10 mouse cellular contexts compared by ENCODE assay signal in the genomic region with DNA sequence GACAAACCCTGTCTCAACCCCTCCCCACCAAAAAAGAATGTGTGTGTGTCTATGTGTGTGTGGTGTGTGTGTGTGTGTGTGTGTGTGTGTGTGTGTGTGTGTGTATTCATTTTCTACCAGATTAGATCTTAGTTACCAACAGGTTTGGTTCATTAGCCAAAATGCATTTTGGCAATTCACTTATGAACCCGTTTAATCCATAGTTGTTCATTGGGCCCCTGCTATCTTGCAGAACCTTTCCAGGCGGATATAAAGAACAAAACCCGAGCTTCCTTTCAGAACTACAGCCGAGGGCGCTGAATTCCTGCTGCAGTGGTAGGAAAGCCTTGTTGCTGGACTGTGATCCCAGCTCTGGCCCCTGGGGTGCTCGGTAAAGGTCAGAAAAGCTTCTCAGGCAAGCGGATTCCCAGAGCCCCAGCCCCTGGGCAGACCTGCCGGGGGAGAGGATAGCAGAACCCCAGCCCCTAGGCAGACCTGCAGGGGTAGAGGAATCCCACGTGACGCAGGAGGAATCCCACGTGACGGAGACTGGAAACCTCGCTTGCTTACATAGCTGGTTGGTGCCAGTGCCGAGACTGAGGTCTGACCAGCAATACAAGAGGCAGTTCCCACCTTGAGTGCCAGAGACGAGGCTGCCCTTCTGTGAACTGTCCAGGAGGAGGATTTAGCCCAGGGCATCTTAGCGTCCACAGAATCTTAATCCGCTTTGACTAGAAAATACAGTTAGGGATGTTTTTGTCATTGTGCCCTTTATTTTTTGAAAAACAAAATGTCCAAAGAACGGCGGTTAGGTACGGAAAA. TPM values are rescaled to one million over a fixed set of nuclear protein-coding genes. Genes with fewer than 3 reads are reported as not detected.
DNase-seq lines count a peak whose midpoint lies in the region; ATAC-seq lines count a peak whose summit lies in the region.
"Had no signal": no experiment of that assay in that cellular context is flagged by ENCODE, and none has a peak within 500 bp of the region (broad histone marks: within the 10 kb centered on the region; RNA-seq: fewer than 3 reads in every experiment).

No protein-coding gene starts in this region.

- H3K4me2 ChIP-seq in hindbrain, embryonic 15.5 days = peak overlapping the region; percentile 29; the same call in 1 of the 2 replicates
- H3K4me2 ChIP-seq in hindbrain, embryonic 13.5 days = no peak overlapping the region
- H3K4me2 ChIP-seq in forebrain, embryonic 11.5 days (ENCODE audit: low read depth, low read length, severe bottlenecking) = no peak overlapping the region
- H3K4me2 ChIP-seq in heart, embryonic 16.5 days (ENCODE audit: low read depth, low read length) = peak overlapping the region; percentile 56
- H3K4me2 ChIP-seq: limb, embryonic 12.5 days; stomach, embryonic 15.5 days had no signal

- no peak overlapping the region for H3K9ac ChIP-seq in hindbrain, embryonic 15.5 days
- H3K9ac ChIP-seq in hindbrain, embryonic 13.5 days = no peak overlapping the region
- no peak overlapping the region for H3K9ac ChIP-seq in forebrain, embryonic 11.5 days (ENCODE audit: low read length)
- H3K9ac ChIP-seq in heart, embryonic 16.5 days (ENCODE audit: low read length) = peak overlapping the region; percentile 27; the same call in 1 of the 2 replicates
- H3K9ac ChIP-seq: limb, embryonic 12.5 days; stomach, embryonic 15.5 days had no signal

- DNase-seq in forebrain, embryonic 11.5 days (ENCODE audit: low spot score) = peak; percentile 51
- peak; percentile 47 for DNase-seq in retina, adult 2 months (ENCODE audit: low read depth, low spot score)
- DNase-seq in urinary bladder, postnatal 4 days (ENCODE audit: low spot score in 2 of 2) = no peak
- DNase-seq in spleen, adult 18-20 months = no peak
- no peak for DNase-seq in left cerebral cortex, adult 8-10 months (ENCODE audit: low spot score in 2 of 2)

- no peak overlapping the region for H3K27ac ChIP-seq in hindbrain, embryonic 15.5 days (replicated peaks)
- H3K27ac ChIP-seq in hindbrain, embryonic 13.5 days = no peak overlapping the region
- no peak overlapping the region for H3K27ac ChIP-seq in forebrain, embryonic 11.5 days (ENCODE audit: low read depth, low read length)
- no peak overlapping the region for H3K27ac ChIP-seq in heart, embryonic 16.5 days (ENCODE audit: low read length)
- H3K27ac ChIP-seq: limb, embryonic 12.5 days; stomach, embryonic 15.5 days had no signal

- H3K4me1 ChIP-seq in hindbrain, embryonic 15.5 days (replicated peaks) = no peaks in the 10 kb centered on the region
- peaks cover 1% of the 10 kb centered on the region for H3K4me1 ChIP-seq in hindbrain, embryonic 13.5 days (replicated peaks)
- no peaks in the 10 kb centered on the region for H3K4me1 ChIP-seq in forebrain, embryonic 11.5 days (replicated peaks; ENCODE audit: control insufficient read depth, insufficient read depth, low read length)
- H3K4me1 ChIP-seq in heart, embryonic 16.5 days (ENCODE audit: control insufficient read depth, insufficient read depth, low read length) = peaks cover 3% of the 10 kb centered on the region; the same call in 1 of the 2 replicates
- H3K4me1 ChIP-seq: stomach, embryonic 15.5 days had no signal

- no peaks in the 10 kb centered on the region for H3K9me3 ChIP-seq in hindbrain, embryonic 15.5 days
- H3K9me3 ChIP-seq in hindbrain, embryonic 13.5 days = no peaks in the 10 kb centered on the region
- H3K9me3 ChIP-seq in forebrain, embryonic 11.5 days (ENCODE audit: control insufficient read depth, low read length) = no peaks in the 10 kb centered on the region
- no peaks in the 10 kb centered on the region for H3K9me3 ChIP-seq in heart, embryonic 16.5 days (replicated peaks; ENCODE audit: control insufficient read depth, low read length)
- H3K9me3 ChIP-seq: limb, embryonic 12.5 days; stomach, embryonic 15.5 days had no signal

- WGBS in hindbrain, embryonic 15.5 days = 57% methylated on average over 20 of the region's 20 CpGs
- 59% methylated on average over 20 of the region's 20 CpGs for WGBS in hindbrain, embryonic 13.5 days
- WGBS in forebrain, embryonic 11.5 days = 48% methylated on average over 20 of the region's 20 CpGs
- 49% methylated on average over 20 of the region's 20 CpGs for WGBS in heart, embryonic 16.5 days

- no peaks in the 10 kb centered on the region for H3K36me3 ChIP-seq in hindbrain, embryonic 15.5 days
- no peaks in the 10 kb centered on the region for H3K36me3 ChIP-seq in hindbrain, embryonic 13.5 days
- H3K36me3 ChIP-seq in forebrain, embryonic 11.5 days (ENCODE audit: control insufficient read depth, insufficient read depth, low read length) = no peaks in the 10 kb centered on the region
- H3K36me3 ChIP-seq in heart, embryonic 16.5 days (ENCODE audit: control insufficient read depth, insufficient read depth) = no peaks in the 10 kb centered on the region
- H3K36me3 ChIP-seq: limb, embryonic 12.5 days; stomach, embryonic 15.5 days had no signal

- no peak for ATAC-seq in hindbrain, embryonic 15.5 days (ENCODE audit: low FRiP score, low read depth)
- ATAC-seq in hindbrain, embryonic 13.5 days (ENCODE audit: low FRiP score) = no peak
- ATAC-seq in forebrain, embryonic 11.5 days (replicated peaks; ENCODE audit: low FRiP score) = no peak
- ATAC-seq in heart, embryonic 16.5 days (replicated peaks; ENCODE audit: extremely low read depth, insufficient read depth, low FRiP score) = no peak

- no peaks in the 10 kb centered on the region for H3K27me3 ChIP-seq in hindbrain, embryonic 15.5 days
- 0 out of 2 replicates have a peak, but pooled peaks cover 2% of the 10 kb centered on the region for H3K27me3 ChIP-seq in hindbrain, embryonic 13.5 days
- no peaks in the 10 kb centered on the region for H3K27me3 ChIP-seq in forebrain, embryonic 11.5 days (ENCODE audit: control insufficient read depth, insufficient read depth, low read length)
- no peaks in the 10 kb centered on the region for H3K27me3 ChIP-seq in heart, embryonic 16.5 days (ENCODE audit: control insufficient read depth, insufficient read depth, low read length)
- H3K27me3 ChIP-seq: limb, embryonic 12.5 days; stomach, embryonic 15.5 days had no signal

- no peak overlapping the region for H3K4me3 ChIP-seq in hindbrain, embryonic 15.5 days
- H3K4me3 ChIP-seq in hindbrain, embryonic 13.5 days = no peak overlapping the region
- H3K4me3 ChIP-seq in forebrain, embryonic 11.5 days (ENCODE audit: low read depth, low read length) = no peak overlapping the region
- H3K4me3 ChIP-seq in heart, embryonic 16.5 days (ENCODE audit: low read length) = peak overlapping the region; percentile 15; the same call in 1 of the 2 replicates
- H3K4me3 ChIP-seq: limb, embryonic 12.5 days; stomach, embryonic 15.5 days had no signal

RNA-seq across cellular contexts. Expression of a gene that starts 12.3 kb away (rescaled TPM):
- polyA plus RNA-seq in hindbrain, embryonic 15.5 days (2015; fragmentation: Nextera tagmentation; extraction: Ambion mirVana) = 2.8 and 3.3 TPM in 2 replicates
- polyA plus RNA-seq in hindbrain, embryonic 13.5 days (2015; fragmentation: Nextera tagmentation; extraction: Ambion mirVana) = 3.1 and 3.7 TPM in 2 replicates
- 4.1 and 5.0 TPM in 2 replicates for polyA plus RNA-seq in forebrain, embryonic 11.5 days (2014; fragmentation: Nextera tagmentation; extraction: Ambion mirVana)
- polyA plus RNA-seq in heart, embryonic 16.5 days (2015; fragmentation: Nextera tagmentation; extraction: Ambion mirVana) = 3.7 and 8.3 TPM in 2 replicates
- total RNA-seq in left cerebral cortex, adult 8-10 months (2022) = 1 to 10 TPM; 7.6 to 8.4 (median 8.1) TPM

Comparison
In these comparisons a context has a peak if more than half of its experiments do, and no peak if none do; other contexts are left out.
1. H3K4me2 ChIP-seq: peak in hindbrain, embryonic 15.5 days (single experiment) and heart, embryonic 16.5 days (single experiment); none in hindbrain, embryonic 13.5 days (single experiment) and forebrain, embryonic 11.5 days (single experiment).
2. DNase-seq: peak in forebrain, embryonic 11.5 days (single experiment) and retina, adult 2 months (single experiment); none in urinary bladder, postnatal 4 days (0 of 2), spleen, adult 18-20 months (0 of 2) and left cerebral cortex, adult 8-10 months (0 of 2).